Mouse (Mus musculus): ENCODE data around the gene Actr3. TPM values are rescaled to one million over a fixed set of nuclear protein-coding genes. Genes with fewer than 3 reads are reported as not detected.

Gene Actr3
- polyA plus RNA-seq, 1 experiment from 2014 or later: 275 TPM

DNA sequence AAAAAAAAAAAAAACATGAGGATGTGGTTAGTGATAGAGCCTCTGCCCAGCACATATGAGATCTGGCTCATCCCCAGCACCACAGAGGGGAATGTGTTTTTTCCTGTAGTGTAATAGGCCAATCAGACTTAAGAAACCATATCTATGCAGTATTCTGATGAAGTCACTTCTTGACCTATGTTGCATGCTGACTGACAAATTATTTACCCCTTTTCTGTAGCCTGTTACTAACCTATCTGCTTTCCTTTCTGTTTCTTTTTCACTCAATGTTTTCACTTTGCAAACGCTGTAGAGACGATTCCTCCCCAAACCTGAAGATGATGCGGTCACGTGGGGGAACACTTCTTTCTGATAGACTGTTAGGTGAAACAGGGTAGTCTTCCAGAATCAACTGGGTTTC, 32.4 kb upstream of the Actr3 start:
- no peak overlapping the region for H3K4me2 ChIP-seq (replicated peaks; ENCODE audit: low read depth, low read length)
- no peak overlapping the region for H3K9ac ChIP-seq (ENCODE audit: low read depth, low read length)
- ATAC-seq (ENCODE audit: low FRiP score, low TSS enrichment): no peak
- H3K4me1 ChIP-seq (ENCODE audit: control insufficient read depth, insufficient read depth, low read length): no peaks in the 10 kb centered on the region
- WGBS: 95% methylated on average over 4 of the region's 4 CpGs
- H3K36me3 ChIP-seq (ENCODE audit: control insufficient read depth, insufficient read depth, low read length): no peaks in the 10 kb centered on the region
- H3K27me3 ChIP-seq (ENCODE audit: control insufficient read depth, insufficient read depth, low read length): no peaks in the 10 kb centered on the region
- no peak overlapping the region for H3K27ac ChIP-seq (ENCODE audit: low read depth, low read length)
- no peaks in the 10 kb centered on the region for H3K9me3 ChIP-seq (ENCODE audit: control insufficient read depth, low read length)
- H3K4me3 ChIP-seq (ENCODE audit: low read length): no peak overlapping the region

DNA sequence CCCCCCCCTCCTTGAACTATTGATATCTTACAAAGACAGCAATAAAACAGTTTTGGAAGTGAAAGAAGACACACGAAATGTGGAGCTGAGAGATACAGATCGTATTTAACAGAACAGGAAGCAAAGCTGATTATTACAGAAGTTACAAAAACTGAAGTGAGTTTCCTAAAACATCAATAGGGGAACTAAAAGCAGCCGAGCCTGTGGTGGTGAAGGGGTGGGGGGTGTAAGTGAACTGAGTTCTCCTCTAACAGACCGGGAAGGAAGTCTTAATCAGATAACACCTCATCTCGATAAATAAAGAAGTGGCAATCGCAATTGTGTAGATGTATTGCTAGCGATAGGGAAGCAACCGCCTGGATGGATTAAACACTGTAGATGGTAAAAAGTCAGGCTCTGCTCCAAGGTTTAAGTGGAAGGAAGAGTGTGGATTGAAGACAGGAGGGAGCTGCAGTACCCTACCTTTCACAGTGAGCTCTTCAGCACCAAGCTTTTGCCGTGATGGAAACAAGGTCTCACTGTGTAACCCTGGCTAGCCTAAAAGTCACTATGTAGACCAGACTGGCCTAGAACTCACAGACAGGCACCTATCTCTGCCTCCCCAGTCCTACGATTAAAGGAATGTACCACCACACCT, 31.2 kb upstream of the Actr3 start:
- WGBS: 70% methylated on average over 10 of the region's 10 CpGs
- ATAC-seq (ENCODE audit: low FRiP score, low TSS enrichment): no peak
- H3K9me3 ChIP-seq (ENCODE audit: control insufficient read depth, low read length): no peaks in the 10 kb centered on the region

DNA sequence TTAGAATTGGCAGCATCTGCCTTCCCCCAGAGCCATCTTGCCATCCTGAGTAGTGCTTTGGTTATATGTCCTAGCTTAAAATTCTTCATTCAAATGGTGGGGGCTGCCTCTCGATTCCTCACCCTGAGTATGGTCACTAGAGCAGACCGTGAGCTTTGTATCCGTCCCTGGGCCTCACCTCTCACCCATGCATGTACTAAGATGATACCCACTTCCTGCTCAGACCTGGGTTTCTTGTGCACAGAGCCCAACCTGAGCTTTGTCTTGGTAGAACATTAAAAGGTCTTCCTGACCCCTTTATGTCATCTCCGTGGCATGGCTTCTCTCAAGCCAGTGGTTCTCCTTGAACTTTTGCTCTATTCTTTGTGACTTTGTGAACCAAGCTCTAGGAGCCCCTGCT, 28.5 kb upstream of the Actr3 start:
- WGBS: 85% methylated on average over 4 of the region's 4 CpGs
- no peak overlapping the region for H3K27ac ChIP-seq (ENCODE audit: low read depth, low read length)
- no peaks in the 10 kb centered on the region for H3K27me3 ChIP-seq (ENCODE audit: control insufficient read depth, insufficient read depth, low read length)
- no peaks in the 10 kb centered on the region for H3K4me1 ChIP-seq (ENCODE audit: control insufficient read depth, insufficient read depth, low read length)
- H3K4me3 ChIP-seq (ENCODE audit: low read length): no peak overlapping the region
- H3K36me3 ChIP-seq (ENCODE audit: control insufficient read depth, insufficient read depth, low read length): no peaks in the 10 kb centered on the region
- H3K4me2 ChIP-seq (replicated peaks; ENCODE audit: low read depth, low read length): no peak overlapping the region
- H3K9me3 ChIP-seq (ENCODE audit: control insufficient read depth, low read length): no peaks in the 10 kb centered on the region
- no peak for ATAC-seq (ENCODE audit: low FRiP score, low TSS enrichment)
- no peak overlapping the region for H3K9ac ChIP-seq (ENCODE audit: low read depth, low read length)

More for the DNA sequence above, 31.2 kb upstream of the Actr3 start:
- H3K4me3 ChIP-seq (ENCODE audit: low read length): no peak overlapping the region
- no peaks in the 10 kb centered on the region for H3K36me3 ChIP-seq (ENCODE audit: control insufficient read depth, insufficient read depth, low read length)
- no peaks in the 10 kb centered on the region for H3K4me1 ChIP-seq (ENCODE audit: control insufficient read depth, insufficient read depth, low read length)
- H3K27ac ChIP-seq (ENCODE audit: low read depth, low read length): no peak overlapping the region
- no peak overlapping the region for H3K9ac ChIP-seq (ENCODE audit: low read depth, low read length)
- no peaks in the 10 kb centered on the region for H3K27me3 ChIP-seq (ENCODE audit: control insufficient read depth, insufficient read depth, low read length)
- H3K4me2 ChIP-seq (replicated peaks; ENCODE audit: low read depth, low read length): no peak overlapping the region

DNA sequence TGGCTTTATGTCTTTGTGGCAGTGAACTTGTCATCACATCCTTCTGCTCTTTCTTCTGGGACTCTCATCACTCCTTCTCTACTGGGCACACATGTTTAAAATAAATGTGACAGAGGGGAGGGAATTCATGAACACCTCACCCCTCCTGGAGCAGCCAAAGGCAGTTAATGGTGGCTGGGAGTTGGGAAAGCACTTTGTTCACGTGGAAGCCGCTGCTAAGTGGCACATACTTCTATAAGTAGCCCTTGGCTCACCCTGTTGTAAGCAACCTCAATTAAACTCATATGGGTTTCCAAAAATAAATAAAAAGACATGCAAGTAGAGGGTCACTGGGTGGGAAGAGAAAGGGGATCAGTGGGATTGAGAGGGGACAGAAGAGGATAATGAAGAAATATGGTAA, 27.8 kb upstream of the Actr3 start:
- H3K9me3 ChIP-seq (ENCODE audit: control insufficient read depth, low read length): no peaks in the 10 kb centered on the region
- ATAC-seq (ENCODE audit: low FRiP score, low TSS enrichment): no peak
- H3K9ac ChIP-seq (ENCODE audit: low read depth, low read length): no peak overlapping the region
- no peak overlapping the region for H3K27ac ChIP-seq (ENCODE audit: low read depth, low read length)
- no peaks in the 10 kb centered on the region for H3K27me3 ChIP-seq (ENCODE audit: control insufficient read depth, insufficient read depth, low read length)
- H3K36me3 ChIP-seq (ENCODE audit: control insufficient read depth, insufficient read depth, low read length): no peaks in the 10 kb centered on the region
- WGBS: 73% methylated on average over 2 of the region's 2 CpGs
- no peak overlapping the region for H3K4me2 ChIP-seq (replicated peaks; ENCODE audit: low read depth, low read length)
- H3K4me1 ChIP-seq (ENCODE audit: control insufficient read depth, insufficient read depth, low read length): no peaks in the 10 kb centered on the region
- no peak overlapping the region for H3K4me3 ChIP-seq (ENCODE audit: low read length)

DNA sequence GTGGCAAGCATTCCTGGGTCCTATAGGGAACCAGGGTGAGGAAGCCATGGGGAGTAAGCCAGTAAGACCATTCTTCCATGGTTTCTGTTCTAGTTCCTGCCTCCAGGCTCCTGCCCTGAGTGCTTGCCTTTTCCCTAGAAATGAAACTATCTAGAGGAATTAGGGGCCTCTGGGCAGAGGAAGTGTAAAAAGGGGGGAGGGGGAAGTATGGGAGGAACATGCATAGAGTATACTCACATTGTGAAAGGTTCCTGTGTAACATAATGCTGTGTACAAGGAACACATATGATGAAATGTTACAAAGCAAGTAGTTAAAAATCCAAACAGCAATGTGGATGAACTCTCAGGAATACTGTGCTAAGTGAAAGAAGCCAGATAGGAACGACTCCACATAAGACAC, 27.4 kb upstream of the Actr3 start:
- WGBS: 85% methylated on average over 1 of the region's 1 CpGs
- no peak overlapping the region for H3K27ac ChIP-seq (ENCODE audit: low read depth, low read length)
- no peak for ATAC-seq (ENCODE audit: low FRiP score, low TSS enrichment)
- H3K27me3 ChIP-seq (ENCODE audit: control insufficient read depth, insufficient read depth, low read length): no peaks in the 10 kb centered on the region
- no peak overlapping the region for H3K9ac ChIP-seq (ENCODE audit: low read depth, low read length)
- no peak overlapping the region for H3K4me3 ChIP-seq (ENCODE audit: low read length)
- H3K4me1 ChIP-seq (ENCODE audit: control insufficient read depth, insufficient read depth, low read length): no peaks in the 10 kb centered on the region
- H3K4me2 ChIP-seq (replicated peaks; ENCODE audit: low read depth, low read length): no peak overlapping the region
- H3K9me3 ChIP-seq (ENCODE audit: control insufficient read depth, low read length): no peaks in the 10 kb centered on the region
- no peaks in the 10 kb centered on the region for H3K36me3 ChIP-seq (ENCODE audit: control insufficient read depth, insufficient read depth, low read length)

DNA sequence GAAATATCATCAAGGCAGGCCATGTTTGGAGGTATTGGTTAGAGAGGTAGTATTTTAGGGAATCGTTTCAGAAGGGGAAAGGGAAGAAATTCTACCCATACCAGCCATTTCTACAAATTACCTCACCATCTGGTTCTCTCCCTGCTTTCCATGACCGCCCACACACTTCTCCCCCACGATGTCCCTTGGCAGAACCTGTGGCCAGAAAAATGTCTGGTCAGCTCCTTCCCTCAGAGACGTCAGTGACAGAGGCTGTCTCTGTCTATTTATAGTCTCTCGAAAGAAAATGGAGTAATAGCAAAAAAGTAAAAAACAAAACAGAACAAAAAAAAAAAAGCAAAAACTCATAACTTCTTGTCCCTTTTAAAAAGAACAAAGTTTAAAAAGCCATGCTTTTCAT, 23.0 kb upstream of the Actr3 start:
- Histone ChIP-seq H3K9me3 (ENCODE audit: control insufficient read depth, low read length) (no peaks in the 10 kb centered on the region), H3K9ac (ENCODE audit: low read depth, low read length) (no peak overlapping the region), H3K4me1 (ENCODE audit: control insufficient read depth, insufficient read depth, low read length) (no peaks in the 10 kb centered on the region), H3K4me3 (ENCODE audit: low read length) (no peak overlapping the region), H3K27ac (ENCODE audit: low read depth, low read length) (no peak overlapping the region), H3K4me2 (replicated peaks; ENCODE audit: low read depth, low read length) (no peak overlapping the region), H3K27me3 (ENCODE audit: control insufficient read depth, insufficient read depth, low read length) (no peaks in the 10 kb centered on the region), H3K36me3 (ENCODE audit: control insufficient read depth, insufficient read depth, low read length) (no peaks in the 10 kb centered on the region)
- ATAC-seq (ENCODE audit: low FRiP score, low TSS enrichment): no peak
- WGBS: 35% methylated on average over 5 of the region's 5 CpGs

DNA sequence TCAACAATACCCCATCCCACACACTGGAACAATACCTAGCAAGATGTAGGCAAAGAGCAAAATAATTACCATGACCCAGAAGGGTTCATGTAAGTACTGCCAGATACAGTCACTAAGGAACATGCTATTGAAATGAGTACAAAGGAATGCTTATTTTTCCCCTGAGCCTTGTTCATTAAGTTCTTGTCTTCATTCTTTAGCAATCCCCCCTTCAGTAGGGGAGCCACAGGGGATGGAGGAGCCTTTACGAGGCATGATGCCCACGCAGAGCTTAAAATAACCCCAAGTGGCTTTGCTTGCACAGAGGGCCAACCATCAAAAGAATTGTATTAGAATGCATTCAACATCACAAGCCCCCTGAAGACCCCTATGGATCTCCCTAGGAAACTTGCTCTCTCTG, 19.6 kb upstream of the Actr3 start:
- Histone ChIP-seq H3K9me3 (ENCODE audit: control insufficient read depth, low read length) (no peaks in the 10 kb centered on the region), H3K4me3 (ENCODE audit: low read length) (no peak overlapping the region), H3K27me3 (ENCODE audit: control insufficient read depth, insufficient read depth, low read length) (no peaks in the 10 kb centered on the region), H3K4me1 (ENCODE audit: control insufficient read depth, insufficient read depth, low read length) (no peaks in the 10 kb centered on the region), H3K9ac (ENCODE audit: low read depth, low read length) (no peak overlapping the region), H3K36me3 (ENCODE audit: control insufficient read depth, insufficient read depth, low read length) (no peaks in the 10 kb centered on the region), H3K27ac (ENCODE audit: low read depth, low read length) (no peak overlapping the region), H3K4me2 (replicated peaks; ENCODE audit: low read depth, low read length) (no peak overlapping the region)
- no peak for ATAC-seq (ENCODE audit: low FRiP score, low TSS enrichment)
- WGBS: 70% methylated on average over 2 of the region's 2 CpGs

DNA sequence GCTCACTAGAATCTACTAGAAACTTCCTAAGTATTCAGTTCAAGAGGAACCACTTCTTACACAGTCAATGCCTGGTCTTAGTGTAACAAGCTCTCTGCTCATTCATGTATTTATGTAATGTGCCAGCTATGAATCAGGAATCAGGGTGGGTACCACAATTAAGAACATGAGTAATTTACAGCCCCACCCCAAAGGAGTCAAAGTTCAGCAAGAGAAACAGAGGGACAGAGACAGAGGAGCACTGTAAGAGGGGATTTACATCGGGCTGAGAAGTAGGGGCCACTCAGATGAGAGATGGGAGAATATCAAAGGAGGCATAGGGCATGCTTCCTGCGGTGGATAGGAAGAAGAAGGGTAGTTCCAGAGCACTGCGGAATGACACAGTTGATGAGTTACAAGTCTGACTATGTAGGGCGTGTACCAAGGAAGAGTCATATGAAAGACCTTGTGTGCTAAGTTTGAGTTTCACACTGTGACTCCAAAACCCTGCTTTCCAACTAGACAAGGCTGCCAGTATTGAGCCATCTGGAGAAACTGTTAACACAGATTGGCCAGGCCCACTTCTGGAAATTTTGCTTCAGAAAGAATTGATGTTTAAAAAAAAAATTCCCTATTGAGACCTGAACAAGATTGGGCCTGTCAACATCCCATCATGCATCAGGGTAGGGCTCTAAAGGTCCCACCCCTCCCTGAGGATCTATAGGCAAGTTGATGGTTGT, 14.9 kb upstream of the Actr3 start:
- Histone ChIP-seq H3K27ac (ENCODE audit: low read depth, low read length) (no peak overlapping the region), H3K4me3 (ENCODE audit: low read length) (no peak overlapping the region), H3K9me3 (ENCODE audit: control insufficient read depth, low read length) (no peaks in the 10 kb centered on the region), H3K4me1 (ENCODE audit: control insufficient read depth, insufficient read depth, low read length) (no peaks in the 10 kb centered on the region), H3K4me2 (replicated peaks; ENCODE audit: low read depth, low read length) (no peak overlapping the region), H3K27me3 (ENCODE audit: control insufficient read depth, insufficient read depth, low read length) (no peaks in the 10 kb centered on the region), H3K36me3 (ENCODE audit: control insufficient read depth, insufficient read depth, low read length) (no peaks in the 10 kb centered on the region), H3K9ac (ENCODE audit: low read depth, low read length) (no peak overlapping the region)
- WGBS: 78% methylated on average over 4 of the region's 4 CpGs
- no peak for ATAC-seq (ENCODE audit: low FRiP score, low TSS enrichment)

DNA sequence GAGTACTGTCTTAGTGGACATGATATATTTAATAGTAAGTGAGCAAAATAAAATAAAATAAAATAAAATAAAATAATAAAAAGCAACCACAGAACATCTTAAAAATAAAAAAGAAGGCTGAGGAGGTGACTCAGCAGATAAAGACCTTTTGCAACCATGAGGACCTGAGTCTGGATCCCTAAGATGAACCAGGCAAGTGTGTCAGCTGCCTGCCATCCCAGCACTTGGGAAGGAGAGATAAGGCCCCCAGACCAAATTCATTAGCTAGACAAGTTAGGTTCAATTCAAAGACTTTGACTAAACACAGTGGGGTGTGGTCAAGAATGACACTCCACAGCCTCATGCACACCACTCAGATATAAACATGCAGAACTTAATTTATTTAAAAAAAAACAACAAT, 12.4 kb upstream of the Actr3 start:
- Histone ChIP-seq H3K4me1 (ENCODE audit: control insufficient read depth, insufficient read depth, low read length) (no peaks in the 10 kb centered on the region), H3K9me3 (ENCODE audit: control insufficient read depth, low read length) (no peaks in the 10 kb centered on the region), H3K9ac (ENCODE audit: low read depth, low read length) (no peak overlapping the region), H3K27ac (ENCODE audit: low read depth, low read length) (no peak overlapping the region), H3K36me3 (ENCODE audit: control insufficient read depth, insufficient read depth, low read length) (no peaks in the 10 kb centered on the region), H3K27me3 (ENCODE audit: control insufficient read depth, insufficient read depth, low read length) (no peaks in the 10 kb centered on the region), H3K4me3 (ENCODE audit: low read length) (no peak overlapping the region), H3K4me2 (replicated peaks; ENCODE audit: low read depth, low read length) (no peak overlapping the region)
- no peak for ATAC-seq (ENCODE audit: low FRiP score, low TSS enrichment)

All from kidney, embryonic 14.5 days (tissue).